Mouse (Mus musculus): ENCODE data around the gene Htatip2. TPM values are rescaled to one million over a fixed set of nuclear protein-coding genes. Genes with fewer than 3 reads are reported as not detected.

Gene Htatip2
- total RNA-seq, 2 experiments from 2014 or later: 11.0 to 12.7 TPM

- no peak for DNase-seq (ENCODE audit: low spot score in 2 of 2)
- intact Hi-C loops (cut with DNase I): no loop called here
Measured at GRCm38 (mm10) chr7:49783017-49783416, 24.1 kb downstream of the Htatip2 start.

DNA sequence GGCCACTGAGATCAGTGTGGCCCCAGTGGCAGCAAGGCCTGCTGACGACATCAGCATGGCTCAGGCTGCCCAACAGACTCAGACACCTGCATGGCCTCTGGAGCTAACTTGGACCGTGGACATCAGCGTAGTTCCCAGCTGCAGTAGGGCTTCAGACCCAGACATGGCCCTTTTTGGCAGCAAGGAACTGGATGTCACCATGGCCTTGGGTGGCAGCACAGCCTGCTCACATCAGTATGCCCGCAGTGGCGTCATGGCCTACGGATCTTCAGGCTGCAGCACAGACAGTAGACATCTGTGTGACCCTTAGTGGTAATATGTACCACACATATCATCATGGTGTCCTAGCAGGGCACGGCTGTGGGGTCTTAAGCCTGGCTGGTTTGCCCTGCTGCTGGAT lies 26.2 kb downstream of the Htatip2 start:
- DNase-seq (ENCODE audit: low spot score in 2 of 2): no peak
- intact Hi-C loops (cut with DNase I): no loop called here

GRCm38 (mm10) chr7:49786618-49787382 lies 27.9 kb downstream of the Htatip2 start:
- intact Hi-C loops (cut with DNase I): no loop called here
- peak; percentile 42 to 43 for DNase-seq (ENCODE audit: low spot score in 2 of 2)

DNA sequence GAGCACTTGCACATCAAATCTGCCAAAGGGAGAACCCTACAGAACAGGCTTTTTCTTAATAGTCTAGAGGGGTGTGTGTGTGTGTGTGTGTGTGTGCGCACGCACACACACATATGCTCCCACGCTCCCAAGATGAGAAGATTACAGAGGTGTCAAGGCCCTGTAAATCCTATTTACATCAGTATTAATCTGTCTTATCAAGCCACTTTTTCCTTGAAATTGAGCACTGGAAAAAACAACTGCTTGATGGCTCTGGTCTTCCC lies 28.4 kb downstream of the Htatip2 start:
- no peak for DNase-seq (ENCODE audit: low spot score in 2 of 2)
- intact Hi-C loops (cut with DNase I): no loop called here

- intact Hi-C loops (cut with DNase I): no loop called here
Measured at GRCm38 (mm10) chr7:49794304-49794703, 35.4 kb downstream of the Htatip2 start.

DNA sequence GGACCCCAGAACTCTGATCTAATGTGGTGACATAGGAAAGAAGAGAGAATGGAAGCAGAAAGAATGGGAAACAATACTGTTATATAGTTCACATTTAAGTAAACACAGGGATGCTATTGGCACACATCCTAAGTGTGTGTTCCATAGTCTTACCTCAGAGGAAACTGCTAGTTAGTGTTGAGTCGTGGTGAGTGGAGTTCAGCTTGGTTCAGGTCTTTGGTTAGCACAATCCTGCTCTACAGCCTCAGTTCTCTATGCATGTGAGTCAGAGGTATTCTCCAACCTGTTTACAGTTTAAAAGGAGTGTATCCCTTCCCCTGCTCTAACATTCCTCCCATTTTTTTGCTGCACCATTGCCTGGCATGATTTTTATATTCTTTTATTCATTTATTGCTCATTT lies 38.3 kb downstream of the Htatip2 start:
- intact Hi-C loops (cut with DNase I): no loop called here
- DNase-seq (ENCODE audit: low spot score in 2 of 2): no peak

More at GRCm38 (mm10) chr7:49794304-49794703, 35.4 kb downstream of the Htatip2 start:
- no peak for DNase-seq (ENCODE audit: low spot score in 2 of 2)

DNA sequence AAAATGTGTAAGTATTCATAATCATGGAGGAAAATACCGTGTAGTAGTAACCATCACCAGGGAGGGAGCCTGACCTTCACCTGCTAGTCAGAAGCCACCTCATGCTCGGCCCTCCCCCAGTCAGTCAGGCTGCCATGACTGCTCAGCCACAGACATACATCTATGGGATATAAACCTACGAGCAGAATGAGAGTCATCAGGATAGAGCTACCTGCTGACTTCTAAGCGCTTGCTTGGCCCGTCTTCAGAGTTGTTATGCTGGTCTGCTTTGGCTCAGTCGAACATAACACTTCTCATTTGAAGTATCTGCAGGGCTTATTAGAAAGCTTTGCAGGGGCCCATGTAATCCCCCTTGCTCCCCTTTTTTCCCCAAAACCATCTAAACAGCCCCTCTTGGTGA lies 44.6 kb downstream of the Htatip2 start:
- intact Hi-C loops (cut with DNase I): no loop called here
- DNase-seq (ENCODE audit: low spot score in 2 of 2): no peak

- intact Hi-C loops (cut with DNase I): no loop called here
- DNase-seq (ENCODE audit: low spot score in 2 of 2): no peak
Measured at GRCm38 (mm10) chr7:49804638-49805165, 45.8 kb downstream of the Htatip2 start.

GRCm38 (mm10) chr7:49805618-49806017 lies 46.7 kb downstream of the Htatip2 start:
- no peak for DNase-seq (ENCODE audit: low spot score in 2 of 2)

DNA sequence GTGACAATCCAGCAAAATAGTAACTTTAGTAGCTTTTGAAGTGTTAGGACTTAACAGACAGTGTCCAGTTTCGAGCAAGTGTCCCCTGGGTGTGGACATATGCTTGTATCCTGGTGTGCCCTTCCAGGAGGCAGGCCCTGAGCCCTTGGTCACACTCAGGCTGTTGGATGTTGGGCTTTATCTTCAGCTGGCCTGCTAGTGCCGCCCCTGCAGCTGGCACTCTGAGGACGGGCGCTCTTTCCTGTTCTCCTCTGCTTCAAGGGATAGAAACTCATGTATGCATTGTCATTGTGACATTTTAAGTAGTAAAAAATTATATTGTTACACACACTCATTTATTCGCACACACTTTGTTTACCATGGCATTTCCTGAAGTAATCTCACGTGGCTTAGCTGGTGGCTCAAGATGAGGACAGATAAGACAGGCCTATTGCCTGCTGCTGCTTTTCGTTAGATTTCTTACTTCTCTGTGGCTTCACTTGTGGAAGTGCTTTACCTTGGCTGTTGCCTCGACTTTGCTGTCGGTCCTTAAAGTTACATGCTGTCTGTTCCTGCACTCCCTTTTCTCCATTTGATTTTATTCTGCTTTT lies 48.3 kb downstream of the Htatip2 start:
- DNase-seq (ENCODE audit: low spot score in 2 of 2): no peak
- intact Hi-C loops (cut with DNase I): no loop called here

More at GRCm38 (mm10) chr7:49805618-49806017, 46.7 kb downstream of the Htatip2 start:
- intact Hi-C loops (cut with DNase I): no loop called here

GRCm38 (mm10) chr7:49807846-49808622 lies 49.1 kb downstream of the Htatip2 start:
- no peak for DNase-seq (ENCODE audit: low spot score in 2 of 2)
- intact Hi-C loops (cut with DNase I): no loop called here

DNA sequence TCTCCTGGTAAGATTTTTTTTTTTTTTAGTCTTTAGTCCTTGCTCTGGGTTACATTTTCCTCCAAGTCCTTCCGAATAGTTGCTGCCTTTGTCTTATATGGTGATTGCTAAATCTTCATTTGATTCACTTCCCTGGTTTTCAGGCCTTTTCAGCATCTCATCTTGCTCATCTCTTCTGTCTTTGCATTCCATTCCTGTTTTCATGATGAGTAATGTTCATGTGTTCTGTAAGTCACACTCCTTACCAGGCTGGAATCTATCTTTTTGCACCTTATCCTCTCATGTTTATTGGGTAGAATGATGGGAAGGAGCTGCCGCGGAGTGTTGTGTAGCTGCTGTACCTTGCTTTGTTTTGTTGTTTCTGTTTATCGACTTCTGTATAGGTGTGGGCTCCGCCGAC lies 50.2 kb downstream of the Htatip2 start:
- intact Hi-C loops (cut with DNase I): no loop called here
- DNase-seq (ENCODE audit: low spot score in 2 of 2): no peak

DNA sequence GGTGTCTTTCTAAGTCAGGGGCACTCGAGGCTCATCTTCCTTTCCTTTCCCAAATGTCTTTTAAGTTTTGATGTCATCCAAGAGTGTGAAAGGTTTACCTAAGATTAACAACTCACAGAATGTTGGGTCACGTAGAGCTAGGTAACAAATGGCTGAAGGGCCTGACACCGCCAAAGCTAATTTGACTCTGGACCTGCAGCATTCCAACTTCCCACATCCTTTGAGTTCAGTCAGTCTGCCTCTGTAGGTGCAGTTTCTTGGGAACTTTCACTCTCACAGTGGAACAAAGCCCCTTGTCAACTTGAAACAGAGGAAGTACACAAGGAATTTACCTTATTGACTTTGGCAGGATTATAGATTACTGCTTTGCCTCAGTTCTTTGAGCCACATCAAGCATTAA lies 50.6 kb downstream of the Htatip2 start:
- DNase-seq (ENCODE audit: low spot score in 2 of 2): no peak
- intact Hi-C loops (cut with DNase I): no loop called here

GRCm38 (mm10) chr7:49811346-49811745 lies 52.4 kb downstream of the Htatip2 start:
- intact Hi-C loops (cut with DNase I): no loop called here
- DNase-seq (ENCODE audit: low spot score in 2 of 2): peak in 1 of 2 experiments; percentile 41

- intact Hi-C loops (cut with DNase I): no loop called here
- DNase-seq (ENCODE audit: low spot score in 2 of 2): no peak
Measured at GRCm38 (mm10) chr7:49819393-49819792, 60.5 kb downstream of the Htatip2 start.

DNA sequence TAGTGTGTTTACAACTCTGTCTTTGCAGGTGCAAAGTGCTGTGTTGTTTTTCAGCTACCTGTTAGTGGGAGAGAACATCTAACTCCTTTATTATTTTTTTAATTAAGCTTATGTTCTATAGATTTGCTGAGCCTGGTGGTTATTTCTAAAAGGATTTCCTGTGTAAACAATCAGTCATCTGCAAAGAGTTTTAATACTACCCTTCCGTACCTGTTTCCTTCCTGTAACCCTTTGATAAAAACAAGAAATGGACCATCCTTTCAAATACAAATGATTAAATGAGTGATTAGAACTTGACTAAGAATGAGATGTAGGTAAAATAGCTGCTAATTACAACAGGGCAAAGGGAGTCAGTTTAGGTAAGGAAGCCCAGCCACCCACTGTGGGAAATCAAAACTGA lies 62.5 kb downstream of the Htatip2 start:
- intact Hi-C loops (cut with DNase I): no loop called here
- no peak for DNase-seq (ENCODE audit: low spot score in 2 of 2)

DNA sequence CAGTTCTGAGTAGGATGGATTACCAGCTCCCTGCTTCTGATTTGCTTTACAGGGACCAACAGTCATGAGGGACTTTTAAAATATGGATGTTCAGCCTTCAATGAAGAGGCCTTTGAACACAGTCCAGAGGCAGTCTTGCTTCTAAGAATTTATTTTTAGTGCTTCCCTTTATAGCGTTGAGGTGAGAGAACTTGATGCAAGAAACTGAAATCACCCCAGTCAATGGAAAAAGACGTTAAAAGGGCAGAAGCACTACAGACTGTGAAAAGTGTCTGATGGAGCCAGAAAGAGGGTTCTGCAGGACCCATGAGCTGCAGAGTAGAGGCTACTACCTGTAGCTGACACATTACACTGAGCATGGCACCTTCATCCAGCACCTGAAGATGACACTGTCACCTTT lies 63.1 kb downstream of the Htatip2 start:
- intact Hi-C loops (cut with DNase I): no loop called here
- DNase-seq (ENCODE audit: low spot score in 2 of 2): no peak

Measured in left cerebral cortex, postnatal 25 days (tissue).